Mouse (Mus musculus) thymus, adult 2 months (tissue): ENCODE results near the gene Map3k20. TPM values are rescaled to one million over a fixed set of nuclear protein-coding genes. Genes with fewer than 3 reads are reported as not detected.

Experiments
- DNase-seq: peaks from one replicate; pipeline ENCODE4 v3.0.0; 2021
- H3K27ac ChIP-seq: fragments of 200-500 bp; 2 replicates; pipeline ENCODE4 v1.5.1; 2012; ENCODE audit warnings: low read length, control low read depth; ENCODE audit not compliant: control insufficient read depth, insufficient read depth
- H3K27me3 ChIP-seq: fragments of 200-500 bp; 2 replicates; pipeline ENCODE4 v1.6.1; 2012; ENCODE audit warnings: mild to moderate bottlenecking, low read length, moderate library complexity, mixed read lengths; ENCODE audit not compliant: control insufficient read depth, insufficient read depth
- H3K36me3 ChIP-seq: fragments of 200-500 bp; 2 replicates; pipeline ENCODE4 v1.6.1; 2012; ENCODE audit warnings: mild to moderate bottlenecking, low read length, moderate library complexity; ENCODE audit not compliant: control insufficient read depth, insufficient read depth
- H3K4me1 ChIP-seq: fragments of 200-500 bp; replicated peaks from 2 replicates; pipeline ENCODE4 v1.6.1; 2012; ENCODE audit warnings: low read length; ENCODE audit not compliant: control insufficient read depth, insufficient read depth
- H3K4me3 ChIP-seq: fragments of 200-500 bp; 2 replicates; pipeline ENCODE4 v1.5.1; 2012; ENCODE audit warnings: mild to moderate bottlenecking, low read length, control low read depth, moderate library complexity; ENCODE audit not compliant: control insufficient read depth, insufficient read depth
- CTCF ChIP-seq: fragments of 200-500 bp; IDR thresholded peaks from 2 replicates; pipeline ENCODE4 v1.5.1; 2012; ENCODE audit warnings: mild to moderate bottlenecking, control low read depth, low read length, moderate library complexity, borderline replicate concordance; ENCODE audit not compliant: control insufficient read depth, poor library complexity, insufficient read depth; ENCODE audit errors: extremely low read depth
- POLR2A ChIP-seq: fragments of 200-500 bp; IDR thresholded peaks from 2 replicates; pipeline ENCODE4 v1.6.1; 2012; ENCODE audit warnings: mild to moderate bottlenecking, low read length, control low read depth, moderate library complexity; ENCODE audit not compliant: control insufficient read depth, poor library complexity, insufficient read depth; ENCODE audit errors: extremely low read depth
- WGBS: fragments of 180-500 bp; shearing (Covaris S2); methylation state at CpG from one replicate; pipeline ENCODE4 v1.1.7; 2018; 5-methylcytosine and 5-hydroxymethylcytosine counted together
- polyA plus RNA-seq: library from polyadenylated mRNA; depleted of rRNA; stranded (reverse); fragments of >200 nt; gene quantifications from 2 replicates; pipeline ENCODE4 v1.2.3, GENCODE M21; 2012

Map3k20 gene
- polyA plus RNA-seq, 1 experiment: 8.3 TPM

DNA sequence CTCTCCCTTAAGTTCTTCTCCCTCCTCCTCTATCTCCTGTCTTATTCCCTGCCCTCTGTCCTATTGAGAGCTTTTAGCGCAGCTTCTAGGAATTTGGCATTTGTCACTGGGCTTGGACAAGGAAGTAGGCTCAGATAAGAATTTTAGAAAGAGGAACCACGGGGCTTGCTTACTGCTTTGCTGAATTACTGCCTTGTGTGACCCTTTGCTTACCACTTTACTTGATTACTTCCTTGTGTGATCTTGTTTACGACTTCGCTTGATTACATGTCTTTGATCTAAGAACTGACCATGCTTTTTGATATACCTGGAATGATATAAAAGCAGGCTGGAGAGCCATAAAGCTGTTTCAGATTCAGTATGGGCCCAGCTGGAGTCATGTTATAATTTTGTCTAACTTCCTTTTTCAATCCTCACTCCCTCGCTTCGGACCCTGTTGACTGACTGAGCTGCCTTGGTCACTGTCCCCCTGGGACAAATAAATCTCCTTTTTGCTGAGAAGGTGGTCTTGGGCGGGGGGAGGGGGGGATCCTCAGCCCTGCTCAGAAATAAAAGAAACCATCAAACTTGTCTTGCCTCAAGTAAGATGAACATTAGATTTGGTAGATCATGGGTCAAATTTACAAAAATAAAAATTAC, 179.1 kb downstream of the Map3k20 start:
- TF ChIP-seq CTCF (no peak), POLR2A (no peak)
- no peak for DNase-seq
- no peaks in the 10 kb centered on the region for H3K27me3 ChIP-seq
- H3K36me3 ChIP-seq: no peaks in the 10 kb centered on the region
- H3K4me1 ChIP-seq: no peaks in the 10 kb centered on the region; the same call in 1 of the 2 replicates
- 51% methylated on average over 7 of the region's 7 CpGs for WGBS
- no peak overlapping the region for H3K27ac ChIP-seq
- H3K4me3 ChIP-seq: no peak overlapping the region

DNA sequence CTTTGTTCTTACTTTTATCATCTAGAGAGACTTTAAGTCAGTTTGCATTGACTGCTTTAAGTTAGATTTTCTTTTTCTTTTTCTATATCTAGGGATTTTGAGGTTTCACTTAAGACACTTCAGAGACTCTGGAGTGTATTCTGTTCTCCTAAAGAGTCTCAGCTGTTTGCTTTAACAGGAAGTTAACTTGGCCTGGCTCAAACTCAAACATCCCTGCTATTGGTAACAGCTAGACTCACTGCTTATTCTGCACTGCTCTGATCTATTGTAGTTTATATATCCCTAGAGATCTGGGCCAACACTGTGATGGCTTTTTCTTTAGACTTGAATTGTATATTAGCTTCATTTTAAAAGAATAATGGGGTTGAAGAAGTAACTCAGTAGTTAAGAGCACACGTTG, 182.2 kb downstream of the Map3k20 start:
- Histone ChIP-seq H3K36me3 (no peaks in the 10 kb centered on the region), H3K4me1 (no peaks in the 10 kb centered on the region; the same call in 1 of the 2 replicates), H3K4me3 (no peak overlapping the region), H3K27ac (no peak overlapping the region), H3K27me3 (no peaks in the 10 kb centered on the region)
- 95% methylated on average over 1 of the region's 1 CpGs for WGBS
- no peak for TF ChIP-seq CTCF
- no peak for TF ChIP-seq POLR2A
- DNase-seq: no peak

GRCm38 (mm10) chr2:72471415-72472070, 186.1 kb downstream of the Map3k20 start:
- WGBS: 92% methylated on average over 16 of the region's 16 CpGs
- Histone ChIP-seq H3K27me3 (no peaks in the 10 kb centered on the region), H3K36me3 (no peaks in the 10 kb centered on the region), H3K4me3 (no peak overlapping the region), H3K27ac (no peak overlapping the region), H3K4me1 (no peaks in the 10 kb centered on the region; the same call in none of the 2 replicates)
- DNase-seq: no peak
- TF ChIP-seq POLR2A (no peak), CTCF (no peak)

- Histone ChIP-seq H3K27ac (no peak overlapping the region), H3K27me3 (no peaks in the 10 kb centered on the region)
Observed at GRCm38 (mm10) chr2:72474531-72475287, 189.3 kb downstream of the Map3k20 start.

GRCm38 (mm10) chr2:72475423-72475796, 190.0 kb downstream of the Map3k20 start:
- no peak overlapping the region for H3K27ac ChIP-seq
- WGBS: 0% methylated on average over 7 of the region's 7 CpGs
- H3K4me3 ChIP-seq: peak overlapping the region; percentile 90

More at GRCm38 (mm10) chr2:72474531-72475287, 189.3 kb downstream of the Map3k20 start:
- DNase-seq: no peak
- WGBS: 62% methylated on average over 7 of the region's 7 CpGs
- Histone ChIP-seq H3K4me3 (no peak overlapping the region), H3K4me1 (peaks cover 3% of the 10 kb centered on the region), H3K36me3 (peaks cover 1% of the 10 kb centered on the region)
- TF ChIP-seq POLR2A (no peak), CTCF (no peak)

GRCm38 (mm10) chr2:72475797-72476485, 190.5 kb downstream of the Map3k20 start, which contains the start of gene Cdca7:
TSS of gene Cdca7 (plus strand) at chr2:72476159.
- Histone ChIP-seq H3K4me1 (peaks cover 10% of the 10 kb centered on the region), H3K36me3 (peaks cover 13% of the 10 kb centered on the region), H3K27ac (peak within 1 kb of the TSS; percentile 72), H3K27me3 (no peaks in the 10 kb centered on the region), H3K4me3 (peak within 1 kb of the TSS; percentile 90)
- TF ChIP-seq CTCF: no peak
- TF ChIP-seq POLR2A: peak; percentile 64; the same call in 1 of the 2 replicates
- peak; percentile 75 for DNase-seq
- under 1% methylated on average over 58 of the region's 58 CpGs for WGBS

More at GRCm38 (mm10) chr2:72475423-72475796, 190.0 kb downstream of the Map3k20 start:
- no peak for DNase-seq
- Histone ChIP-seq H3K4me1 (peaks cover 10% of the 10 kb centered on the region), H3K36me3 (peaks cover 8% of the 10 kb centered on the region), H3K27me3 (no peaks in the 10 kb centered on the region)
- TF ChIP-seq POLR2A (no peak), CTCF (no peak)
